Mouse (Mus musculus): ENCODE results near the gene Gldc.

- TF ChIP-seq POLR2A (IDR thresholded peaks at IDR 0.05; ENCODE audit: low read depth, low read length) (no peak), CTCF (IDR thresholded peaks at IDR 0.05; ENCODE audit: borderline replicate concordance, insufficient read depth, low read length) (no peak)
These were observed 66.1 kb downstream of the Gldc start for GRCm38 (mm10) chr19:30109122-30109521.
